Mouse (Mus musculus): ENCODE data around the gene Pnpla1.

Pnpla1 gene

DNA sequence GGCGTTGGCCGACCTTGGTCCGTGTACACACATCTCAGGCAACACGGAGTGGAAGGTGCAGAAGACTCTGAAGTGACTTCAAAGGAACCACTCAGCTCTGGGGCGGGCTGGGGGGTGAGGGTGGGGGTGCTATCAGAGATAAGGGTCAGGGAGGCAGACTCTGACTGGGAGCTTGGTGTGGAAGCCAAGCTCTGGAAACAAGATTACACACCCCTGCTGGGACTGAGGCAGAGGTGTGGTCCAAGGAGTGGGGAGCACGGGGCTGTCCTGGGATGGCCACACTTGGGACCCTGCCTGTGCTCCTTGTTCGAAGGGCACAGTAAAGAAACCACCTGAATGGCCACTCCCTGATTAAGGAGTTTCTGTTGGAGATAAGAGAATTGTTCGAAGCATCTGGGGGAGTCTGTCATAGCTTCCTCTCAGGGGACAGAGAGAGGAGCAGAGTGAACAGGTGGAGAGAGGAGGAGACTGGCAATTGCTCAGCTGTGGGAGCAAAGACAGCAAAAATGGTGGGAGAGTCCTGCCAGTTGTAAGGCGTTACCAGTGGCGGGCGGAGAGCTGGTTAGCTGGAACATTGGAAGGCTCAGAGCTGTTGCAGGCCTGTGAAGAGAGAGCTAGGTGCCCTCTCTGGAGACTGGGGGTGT lies 11.1 kb upstream of the Pnpla1 start:
- DNase-seq: peak; percentile 61

DNA sequence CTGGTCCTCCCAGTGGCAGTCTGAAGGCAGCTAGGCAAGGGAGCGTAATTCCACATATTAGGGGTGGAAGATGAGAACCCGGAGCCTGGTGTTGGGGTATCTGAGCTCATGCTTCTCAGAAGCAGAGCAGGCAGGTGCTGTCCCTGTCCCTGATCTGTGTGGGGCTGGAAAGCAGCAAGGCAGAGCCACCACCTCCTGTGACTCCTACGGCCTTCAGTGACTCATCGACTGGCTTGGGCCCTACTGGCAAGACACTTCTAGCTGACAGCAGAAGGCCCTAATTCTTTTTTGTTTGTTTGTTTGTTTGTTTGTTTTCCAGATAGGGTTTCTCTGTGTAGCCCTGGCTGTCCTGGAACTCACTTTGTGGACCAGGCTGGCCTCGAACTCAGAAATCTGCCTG lies 7.7 kb upstream of the Pnpla1 start:
- DNase-seq: no peak

GRCm38 (mm10) chr17:28854377-28854776 lies 3.8 kb upstream of the Pnpla1 start:
- DNase-seq: no peak

GRCm38 (mm10) chr17:28855166-28855885 lies 2.9 kb upstream of the Pnpla1 start:
- DNase-seq: peak; percentile 80

- DNase-seq: no peak
These were observed 2.2 kb upstream of the Pnpla1 start for GRCm38 (mm10) chr17:28856030-28856429.

DNA sequence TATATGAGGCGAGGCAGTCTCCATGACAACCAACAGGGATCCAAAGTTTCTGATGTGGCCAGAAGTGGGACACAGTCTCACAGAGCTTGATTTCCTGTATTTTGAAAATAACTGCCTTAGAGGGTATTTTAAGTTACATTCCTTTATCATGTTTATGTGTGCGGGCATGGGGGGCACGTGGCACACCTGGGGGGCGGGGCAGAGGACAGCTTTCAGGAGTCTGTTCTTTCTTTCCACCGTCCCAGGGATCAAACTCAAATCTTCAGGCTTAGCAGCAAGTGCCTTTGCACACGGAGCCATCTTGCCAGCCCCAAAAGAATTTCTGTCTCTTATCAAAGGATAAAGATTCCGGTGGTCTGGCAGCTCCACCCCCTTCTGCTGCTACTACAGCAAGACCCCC lies 5.7 kb downstream of the Pnpla1 start:
- no peak for DNase-seq

GRCm38 (mm10) chr17:28864464-28864863 lies 6.3 kb downstream of the Pnpla1 start:
- DNase-seq: no peak

DNA sequence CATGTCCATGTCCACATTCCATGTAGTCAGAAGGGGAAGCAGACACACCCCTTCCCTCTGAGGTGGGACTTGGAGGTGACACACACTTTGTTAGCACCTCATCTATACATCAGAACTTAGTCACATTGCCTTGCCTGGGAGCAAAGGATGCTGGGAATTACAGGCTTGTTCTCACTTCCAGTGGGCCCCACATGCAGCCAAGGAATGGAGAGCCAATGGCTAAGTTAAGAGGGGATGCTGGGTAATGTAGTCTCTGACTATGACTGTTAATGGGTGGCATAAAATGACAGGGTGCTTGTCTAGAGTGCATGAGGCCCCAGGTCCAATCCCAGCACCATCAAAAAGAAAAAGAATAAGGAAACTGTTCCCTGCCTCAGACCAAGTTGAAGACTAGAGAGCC lies 8.7 kb downstream of the Pnpla1 start:
- DNase-seq: no peak

DNA sequence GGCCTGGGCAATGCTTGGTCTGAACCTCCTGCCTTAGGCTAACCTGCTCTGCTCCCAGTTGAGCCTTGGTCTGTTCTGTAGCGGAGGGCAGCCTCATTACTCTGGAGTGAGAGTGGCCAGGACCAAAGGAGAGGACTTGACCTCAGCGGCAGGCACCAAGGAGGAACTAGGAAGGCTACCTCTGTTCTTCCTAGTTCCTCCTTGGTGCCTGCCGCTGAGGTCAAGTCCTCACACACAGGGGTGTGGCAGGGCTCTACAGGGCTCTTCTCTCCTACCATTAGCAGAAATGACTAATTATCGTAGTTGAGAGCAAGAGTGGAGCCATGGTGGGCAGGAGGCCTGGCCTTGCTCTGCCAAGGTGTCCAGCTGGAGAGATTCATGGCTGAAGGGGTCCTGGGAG lies 9.2 kb downstream of the Pnpla1 start:
- DNase-seq: no peak

DNA sequence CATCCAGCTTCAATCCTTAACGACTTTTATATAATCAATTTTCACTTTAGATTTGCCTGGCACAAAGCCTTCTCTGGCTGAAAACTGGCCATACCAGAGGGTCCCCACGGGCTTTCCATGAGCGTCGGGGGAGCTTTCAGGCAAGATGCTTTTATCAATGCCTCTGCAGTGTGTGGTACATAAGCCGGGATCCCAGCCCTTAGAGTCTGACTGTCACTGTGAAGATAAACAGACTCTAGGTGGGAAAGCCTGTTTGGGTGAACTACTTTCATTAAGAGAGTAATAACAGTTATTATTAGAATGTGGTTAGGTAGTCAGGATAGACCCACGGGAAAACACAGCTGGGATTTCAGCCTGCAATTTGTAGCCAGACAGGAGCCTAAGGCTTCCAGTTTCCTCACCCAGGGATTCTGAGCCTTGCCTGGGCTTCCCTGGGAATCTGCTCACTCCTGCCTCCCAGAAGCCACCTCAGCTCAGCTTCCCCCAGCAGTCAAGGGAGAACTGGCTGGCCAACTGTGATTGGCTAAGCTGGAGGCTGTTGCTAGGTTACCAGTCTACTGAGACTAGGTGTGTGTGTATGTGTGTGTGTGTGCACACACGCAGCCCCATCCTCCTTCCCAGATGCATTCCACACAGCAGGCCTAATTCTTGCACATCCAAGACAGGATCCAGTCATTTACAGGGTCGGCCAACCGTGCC lies 11.3 kb downstream of the Pnpla1 start:
- DNase-seq: no peak

DNA sequence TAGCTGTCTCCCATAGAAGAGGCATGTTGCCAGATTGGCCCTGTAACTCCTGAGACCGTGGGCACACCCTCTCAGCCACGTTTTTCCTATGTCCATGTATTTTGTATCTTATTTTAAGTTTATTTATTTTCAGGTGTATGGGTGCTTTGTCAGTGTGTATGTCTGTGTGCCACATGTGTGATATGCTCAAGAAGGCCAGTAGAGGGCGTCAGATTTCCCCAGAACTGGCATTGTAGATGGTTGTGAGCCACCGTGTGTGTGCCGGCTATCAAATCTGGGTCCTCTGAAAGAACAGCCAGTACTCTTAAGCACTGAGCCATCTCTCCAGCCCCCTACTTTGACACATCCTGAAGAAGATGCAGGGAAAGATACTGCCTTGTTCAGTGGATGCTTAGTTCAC lies 12.2 kb downstream of the Pnpla1 start:
- no peak for DNase-seq

DNA sequence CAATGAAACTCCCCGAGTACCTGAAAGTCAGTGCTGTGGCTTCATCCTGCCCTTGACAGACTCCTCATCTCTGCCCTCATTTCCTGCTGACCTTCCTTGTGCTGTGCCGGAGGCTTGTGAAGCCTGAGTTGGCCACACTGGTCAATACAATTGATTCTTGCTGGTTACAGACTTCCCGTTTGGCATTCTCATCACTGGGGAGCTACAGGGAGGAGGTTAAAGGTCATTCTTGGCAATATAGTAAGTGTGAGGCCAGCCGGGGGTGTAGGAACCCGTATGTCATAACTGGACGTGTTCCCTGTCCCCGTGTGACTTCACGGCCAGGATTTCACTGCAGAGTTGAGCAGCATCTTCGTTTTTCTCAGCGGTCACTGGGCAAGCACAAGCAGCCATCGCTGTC lies 13.6 kb downstream of the Pnpla1 start:
- DNase-seq: no peak

DNA sequence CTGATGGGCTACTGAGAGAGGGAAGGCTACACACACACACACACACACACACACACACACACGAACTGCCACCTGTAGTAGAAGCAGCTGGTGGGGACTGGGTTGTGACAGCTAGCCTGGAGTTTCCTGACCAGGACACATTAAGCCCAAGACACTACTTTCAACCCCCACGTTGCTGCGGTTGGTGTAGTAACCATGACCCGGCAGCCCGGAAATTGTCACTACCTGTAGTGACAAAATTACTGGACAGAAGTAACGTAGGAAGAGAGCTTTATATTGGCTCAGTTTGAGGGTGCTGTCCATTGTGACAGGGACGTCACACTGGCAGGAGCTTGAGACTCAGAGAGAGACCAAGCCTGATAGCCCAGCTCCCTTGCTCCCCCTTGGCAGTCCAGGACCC lies 14.1 kb downstream of the Pnpla1 start:
- no peak for DNase-seq

DNA sequence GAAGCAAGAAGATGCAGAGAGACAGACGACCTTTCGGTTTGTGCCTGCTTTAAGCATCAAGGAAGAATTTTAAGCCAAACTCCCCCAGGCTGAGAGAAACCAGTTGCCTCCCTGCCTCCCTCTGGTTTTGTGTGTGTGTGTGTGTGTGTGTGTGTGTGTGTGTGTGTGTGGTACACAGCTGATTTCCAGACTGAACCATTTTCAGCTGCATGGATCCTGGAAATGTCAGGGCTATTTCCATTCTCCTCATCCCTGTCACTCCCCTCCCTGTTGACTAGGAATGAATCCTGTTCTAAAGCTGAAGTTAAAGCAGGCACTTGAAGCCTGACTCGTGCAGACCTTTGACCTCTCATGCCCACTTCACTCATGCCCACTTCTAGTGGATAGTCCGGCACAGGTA lies 16.0 kb downstream of the Pnpla1 start:
- DNase-seq: no peak

DNA sequence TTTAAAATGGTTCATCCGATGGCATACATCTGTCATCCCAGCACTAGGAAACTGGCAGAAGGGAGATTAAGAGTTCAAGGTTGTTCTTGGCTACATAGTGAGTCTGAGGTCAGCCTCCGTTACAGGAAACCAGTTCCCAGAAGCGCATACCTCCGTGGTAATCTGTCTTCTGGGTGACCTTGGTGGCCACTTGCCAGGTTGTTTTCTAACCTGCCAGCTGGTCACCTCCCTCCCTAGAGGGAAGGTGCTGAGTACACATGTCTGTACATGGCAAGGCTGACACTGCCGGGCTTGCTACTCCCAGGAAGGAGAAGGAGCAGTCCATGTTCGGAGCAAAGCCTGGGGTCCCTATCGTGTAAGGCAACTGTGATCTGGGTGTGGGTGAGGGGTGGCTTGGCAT lies 16.6 kb downstream of the Pnpla1 start:
- no peak for DNase-seq

- peak; percentile 64 for DNase-seq
These were observed 17.1 kb downstream of the Pnpla1 start for GRCm38 (mm10) chr17:28875316-28875715.

- no peak for DNase-seq
These were observed 18.1 kb downstream of the Pnpla1 start for GRCm38 (mm10) chr17:28876331-28876730.

DNA sequence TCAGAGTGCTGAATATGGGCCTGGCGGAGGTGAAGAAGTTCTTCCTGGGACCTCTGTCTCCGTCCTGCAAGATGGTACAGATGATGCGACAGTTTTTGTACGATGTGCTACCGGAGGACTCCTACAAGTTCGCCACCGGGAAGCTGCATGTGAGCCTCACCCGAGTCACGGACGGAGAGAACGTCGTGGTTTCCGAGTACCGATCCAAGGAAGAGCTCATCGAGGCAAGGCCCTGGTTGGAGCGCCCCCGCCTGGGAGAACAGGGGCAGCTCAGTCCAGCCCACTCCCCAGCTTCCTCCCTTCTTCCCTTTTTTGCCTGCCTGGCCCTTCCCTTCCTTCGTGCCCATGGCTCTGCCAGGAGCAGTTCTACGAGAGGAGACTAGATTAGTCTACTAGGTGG lies 18.6 kb downstream of the Pnpla1 start:
- peak; percentile 36 for DNase-seq

GRCm38 (mm10) chr17:28879931-28880391 lies 21.8 kb downstream of the Pnpla1 start:
- peak; percentile 81 for DNase-seq

DNA sequence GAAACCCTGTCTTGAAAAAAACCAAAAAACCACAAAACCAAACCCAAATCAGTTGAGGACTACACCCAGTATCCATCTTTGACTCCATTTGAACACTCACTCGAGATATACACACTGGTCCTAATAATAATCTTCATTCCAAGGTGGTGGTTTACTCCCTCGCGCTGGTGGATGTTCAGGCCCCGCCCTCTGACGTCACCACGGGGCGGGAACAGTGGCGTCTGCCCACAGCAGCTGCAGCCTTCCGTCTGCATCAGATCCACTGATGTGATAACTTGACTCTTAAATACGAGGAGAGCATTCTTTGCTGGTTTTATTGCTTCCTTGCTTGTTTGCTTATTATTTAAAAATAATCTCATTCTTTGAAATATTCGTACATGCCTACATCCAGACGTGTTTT lies 24.1 kb downstream of the Pnpla1 start:
- peak; percentile 81 for DNase-seq

GRCm38 (mm10) chr17:28882810-28883209 lies 24.6 kb downstream of the Pnpla1 start:
- DNase-seq: no peak

- DNase-seq: no peak
These were observed 25.8 kb downstream of the Pnpla1 start for GRCm38 (mm10) chr17:28883941-28884516.

DNA sequence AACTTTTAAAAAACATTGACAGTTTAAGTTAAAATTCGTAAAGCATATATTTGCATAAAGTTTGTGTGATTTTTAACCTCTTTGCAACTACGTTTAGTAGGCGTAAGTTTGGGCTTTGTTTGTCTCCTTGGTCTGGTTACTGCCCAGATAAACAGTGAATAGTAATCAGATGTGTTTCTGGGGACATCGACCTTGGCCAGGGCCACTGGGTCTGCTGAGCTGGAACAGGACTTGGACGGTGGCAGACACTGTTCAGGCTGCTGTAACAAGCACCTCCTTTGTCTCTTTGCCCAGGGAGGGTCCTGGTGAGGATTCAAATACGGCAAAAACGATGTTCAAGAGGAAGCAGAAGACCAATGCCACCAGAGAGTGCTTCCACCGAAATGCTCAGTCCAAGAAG lies 27.0 kb downstream of the Pnpla1 start:
- DNase-seq: no peak

DNA sequence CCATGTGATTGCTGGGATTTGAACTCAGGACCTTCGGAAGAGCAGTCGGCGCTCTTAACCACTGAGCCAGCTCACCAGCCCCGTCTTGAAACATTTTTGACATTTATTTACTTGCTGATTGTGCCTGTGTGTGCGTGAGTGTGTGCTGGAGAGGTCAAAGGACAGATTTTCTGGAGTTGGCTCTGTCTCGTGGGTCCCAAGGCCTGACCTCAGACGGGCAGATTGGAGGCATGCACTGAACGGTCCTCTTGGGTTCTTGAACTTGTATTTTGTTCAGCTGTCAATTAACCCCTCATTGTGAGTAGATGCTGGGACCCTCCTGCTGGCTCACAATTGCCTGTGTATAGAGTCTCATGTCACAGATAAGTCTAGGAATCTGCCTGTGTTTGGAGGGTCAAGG lies 28.1 kb downstream of the Pnpla1 start:
- DNase-seq: no peak
